Mouse (Mus musculus) layer of hippocampus, adult 2 months (tissue): ENCODE results near the gene Dip2b. TPM values are rescaled to one million over a fixed set of nuclear protein-coding genes. Genes with fewer than 3 reads are reported as not detected.

Source experiments
- DNase-seq, 2 experiments: peaks; one replicate each; pipeline ENCODE4 v3.0.0; 2022; ENCODE audit warnings: low spot score in 2 of 2
- H3K27ac ChIP-seq: fragments of 200-600 bp; 2 replicates; pipeline ENCODE4 v1.8.1; 2022
- H3K4me3 ChIP-seq: fragments of 200-600 bp; 2 replicates; pipeline ENCODE4 v1.8.1; 2022; ENCODE audit warnings: mild to moderate bottlenecking
- CTCF ChIP-seq: fragments of 200-600 bp; conservative IDR thresholded peaks from 2 replicates; pipeline ENCODE4 v1.8.1; 2022; ENCODE audit warnings: antibody characterized with exemption, mild to moderate bottlenecking, moderate library complexity
- total RNA-seq, 2 experiments: library from RNA; stranded (reverse); gene quantifications; 2 replicates each; pipeline ENCODE4 v1.2.3; 2021

Gene Dip2b
- total RNA-seq, 2 experiments from 2014 or later = 47.7 to 51.3 TPM

- TF ChIP-seq CTCF = peak; percentile 65
- H3K4me3 ChIP-seq = no peak overlapping the region
- no peak for DNase-seq
- H3K27ac ChIP-seq = no peak overlapping the region
Measured at GRCm38 (mm10) chr15:100184821-100185496, 146.5 kb downstream of the Dip2b start.

- Histone ChIP-seq H3K4me3 (no peak overlapping the region), H3K27ac (no peak overlapping the region)
- no peak for DNase-seq
- no peak for TF ChIP-seq CTCF
Measured at GRCm38 (mm10) chr15:100186234-100186633, 147.8 kb downstream of the Dip2b start.

GRCm38 (mm10) chr15:100186882-100187672 lies 148.6 kb downstream of the Dip2b start:
- no peak overlapping the region for H3K27ac ChIP-seq
- TF ChIP-seq CTCF = no peak
- H3K4me3 ChIP-seq = no peak overlapping the region
- peak in 1 of 2 experiments; percentile 38 for DNase-seq

- peak; percentile 59 for TF ChIP-seq CTCF
- Histone ChIP-seq H3K4me3 (no peak overlapping the region), H3K27ac (no peak overlapping the region)
- no peak for DNase-seq
Measured at GRCm38 (mm10) chr15:100188542-100188941, 150.1 kb downstream of the Dip2b start.

GRCm38 (mm10) chr15:100188962-100189404 lies 150.5 kb downstream of the Dip2b start:
- DNase-seq = no peak
- Histone ChIP-seq H3K4me3 (no peak overlapping the region), H3K27ac (no peak overlapping the region)
- no peak for TF ChIP-seq CTCF

- no peak overlapping the region for H3K27ac ChIP-seq
- no peak overlapping the region for H3K4me3 ChIP-seq
- TF ChIP-seq CTCF = no peak
- no peak for DNase-seq
Measured at GRCm38 (mm10) chr15:100190083-100190482, 151.6 kb downstream of the Dip2b start.

GRCm38 (mm10) chr15:100198983-100199745 lies 160.7 kb downstream of the Dip2b start:
- no peak for DNase-seq
- H3K27ac ChIP-seq = peak overlapping the region; percentile 68; the same call in 1 of the 2 replicates

GRCm38 (mm10) chr15:100199790-100200189 lies 161.3 kb downstream of the Dip2b start:
- DNase-seq = no peak
- TF ChIP-seq CTCF = 0 out of 2 replicates have a peak, but pooled peaks have one; percentile 3
- H3K4me3 ChIP-seq = no peak overlapping the region
- H3K27ac ChIP-seq = peak overlapping the region; percentile 68; the same call in 1 of the 2 replicates

More at GRCm38 (mm10) chr15:100198983-100199745, 160.7 kb downstream of the Dip2b start:
- H3K4me3 ChIP-seq = no peak overlapping the region
- peak; percentile 47 for TF ChIP-seq CTCF

- no peak for DNase-seq
- no peak for TF ChIP-seq CTCF
- Histone ChIP-seq H3K4me3 (no peak overlapping the region), H3K27ac (peak overlapping the region; percentile 75)
Measured at GRCm38 (mm10) chr15:100201806-100202205, 163.3 kb downstream of the Dip2b start.

- DNase-seq = no peak
- H3K4me3 ChIP-seq = no peak overlapping the region
- H3K27ac ChIP-seq = peak overlapping the region; percentile 75
- TF ChIP-seq CTCF = no peak
Measured at GRCm38 (mm10) chr15:100202431-100203015, 164.1 kb downstream of the Dip2b start.

GRCm38 (mm10) chr15:100204574-100204973 lies 166.1 kb downstream of the Dip2b start:
- no peak for DNase-seq
- H3K27ac ChIP-seq = peak overlapping the region; percentile 23; the same call in 1 of the 2 replicates
- no peak overlapping the region for H3K4me3 ChIP-seq
- no peak for TF ChIP-seq CTCF

GRCm38 (mm10) chr15:100210013-100210412 lies 171.5 kb downstream of the Dip2b start:
- Histone ChIP-seq H3K4me3 (no peak overlapping the region), H3K27ac (peak overlapping the region; percentile 28; the same call in 1 of the 2 replicates)
- no peak for TF ChIP-seq CTCF
- DNase-seq = no peak
